Mouse (Mus musculus) neural tube, embryonic 13.5 days (tissue): ENCODE results near the gene Cabin1. TPM values are rescaled to one million over a fixed set of nuclear protein-coding genes. Genes with fewer than 3 reads are reported as not detected.

Experiments
- ATAC-seq: fragments of 200-750 bp; cut with Nextera tagmentation; 2 replicates; pipeline ENCODE4 v1.8.0; 2017; ENCODE audit warnings: low read depth, mild to moderate bottlenecking, moderate TSS enrichment, moderate library complexity
- H3K27ac ChIP-seq: fragments of 300-500 bp; sonication (generic); replicated peaks from 2 replicates; pipeline ENCODE4 v1.5.1; 2015; ENCODE audit warnings: moderate library complexity, mild to moderate bottlenecking, inconsistent platforms
- H3K27me3 ChIP-seq: fragments of 300-500 bp; sonication (generic); 2 replicates; pipeline ENCODE4 v1.6.1; 2015; ENCODE audit warnings: mild to moderate bottlenecking, inconsistent platforms
- H3K36me3 ChIP-seq: fragments of 300-500 bp; sonication (generic); 2 replicates; pipeline ENCODE4 v1.6.1; 2015; ENCODE audit warnings: mild to moderate bottlenecking, inconsistent platforms
- H3K4me1 ChIP-seq: fragments of 300-500 bp; sonication (generic); replicated peaks from 2 replicates; pipeline ENCODE4 v1.6.1; 2015; ENCODE audit warnings: inconsistent platforms
- H3K4me2 ChIP-seq: fragments of 300-500 bp; sonication (generic); 2 replicates; pipeline ENCODE4 v1.6.1; 2015; ENCODE audit warnings: inconsistent platforms, mild to moderate bottlenecking, moderate library complexity
- H3K4me3 ChIP-seq: fragments of 300-500 bp; sonication (generic); 2 replicates; pipeline ENCODE4 v1.5.1; 2015; ENCODE audit warnings: mild to moderate bottlenecking, inconsistent platforms
- H3K9ac ChIP-seq: fragments of 300-500 bp; sonication (generic); 2 replicates; pipeline ENCODE4 v1.6.1; 2015; ENCODE audit warnings: moderate library complexity, mild to moderate bottlenecking, inconsistent platforms
- H3K9me3 ChIP-seq: fragments of 300-500 bp; sonication (generic); 2 replicates; pipeline ENCODE4 v1.6.1; 2016; ENCODE audit warnings: inconsistent platforms
- WGBS: fragments of 180-500 bp; shearing (Covaris S2); methylation state at CpG from one replicate; pipeline ENCODE4 v1.1.7; 2015; 5-methylcytosine and 5-hydroxymethylcytosine counted together
- polyA plus RNA-seq: library from polyadenylated mRNA; unstranded; fragments of >200 nt; fragmentation: Nextera tagmentation; extraction: Ambion mirVana; gene quantifications from 2 replicates; pipeline ENCODE4 v1.2.1, GENCODE M21; 2015

The Cabin1 gene
- polyA plus RNA-seq, 1 experiment from 2014 or later: 31.9 TPM

GRCm38 (mm10) chr10:75694567-75694966 is 69.6 kb downstream of the Cabin1 start:
- Histone ChIP-seq H3K9ac (no peak overlapping the region), H3K4me2 (no peak overlapping the region), H3K4me3 (no peak overlapping the region), H3K36me3 (peaks cover 94% of the 10 kb centered on the region), H3K27me3 (no peaks in the 10 kb centered on the region), H3K9me3 (no peaks in the 10 kb centered on the region), H3K4me1 (no peaks in the 10 kb centered on the region), H3K27ac (no peak overlapping the region)
- WGBS: 95% methylated on average over 9 of the region's 9 CpGs
- no peak for ATAC-seq

GRCm38 (mm10) chr10:75693451-75694233 is 70.5 kb downstream of the Cabin1 start:
- no peak overlapping the region for H3K4me2 ChIP-seq
- H3K36me3 ChIP-seq: peaks cover 94% of the 10 kb centered on the region
- WGBS: 91% methylated on average over 11 of the region's 11 CpGs
- H3K4me3 ChIP-seq: no peak overlapping the region
- no peaks in the 10 kb centered on the region for H3K4me1 ChIP-seq
- no peak overlapping the region for H3K9ac ChIP-seq
- ATAC-seq: no peak
- no peaks in the 10 kb centered on the region for H3K9me3 ChIP-seq
- H3K27ac ChIP-seq: no peak overlapping the region
- H3K27me3 ChIP-seq: no peaks in the 10 kb centered on the region

GRCm38 (mm10) chr10:75688598-75688997 is 75.5 kb downstream of the Cabin1 start:
- no peak overlapping the region for H3K4me2 ChIP-seq
- peaks cover 16% of the 10 kb centered on the region for H3K4me1 ChIP-seq
- H3K36me3 ChIP-seq: peaks cover 63% of the 10 kb centered on the region
- ATAC-seq: no peak
- H3K27ac ChIP-seq: no peak overlapping the region
- 86% methylated on average over 2 of the region's 2 CpGs for WGBS
- no peaks in the 10 kb centered on the region for H3K9me3 ChIP-seq
- H3K27me3 ChIP-seq: no peaks in the 10 kb centered on the region
- H3K9ac ChIP-seq: no peak overlapping the region
- no peak overlapping the region for H3K4me3 ChIP-seq

- Histone ChIP-seq H3K4me1 (peaks cover 20% of the 10 kb centered on the region), H3K4me3 (no peak overlapping the region), H3K9me3 (no peaks in the 10 kb centered on the region), H3K9ac (no peak overlapping the region), H3K27me3 (no peaks in the 10 kb centered on the region), H3K36me3 (peaks cover 58% of the 10 kb centered on the region), H3K4me2 (no peak overlapping the region), H3K27ac (no peak overlapping the region)
- ATAC-seq: no peak
- WGBS: 89% methylated on average over 4 of the region's 4 CpGs
Observed at GRCm38 (mm10) chr10:75686724-75687123, 77.4 kb downstream of the Cabin1 start.

- Histone ChIP-seq H3K36me3 (peaks cover 60% of the 10 kb centered on the region), H3K4me3 (no peak overlapping the region), H3K27me3 (no peaks in the 10 kb centered on the region), H3K4me1 (peaks cover 20% of the 10 kb centered on the region), H3K4me2 (no peak overlapping the region), H3K9me3 (no peaks in the 10 kb centered on the region), H3K9ac (0 out of 2 replicates have a peak overlapping the region, but pooled peaks have one; percentile 26), H3K27ac (peak overlapping the region; percentile 69)
- 47% methylated on average over 12 of the region's 12 CpGs for WGBS
- ATAC-seq: peak; percentile 94
Observed at GRCm38 (mm10) chr10:75684035-75685004, 79.8 kb downstream of the Cabin1 start.

GRCm38 (mm10) chr10:75680574-75681001 is 83.6 kb downstream of the Cabin1 start:
- H3K9me3 ChIP-seq: no peaks in the 10 kb centered on the region
- H3K4me1 ChIP-seq: peaks cover 20% of the 10 kb centered on the region
- no peak overlapping the region for H3K4me3 ChIP-seq
- H3K9ac ChIP-seq: no peak overlapping the region
- H3K27ac ChIP-seq: no peak overlapping the region
- H3K27me3 ChIP-seq: no peaks in the 10 kb centered on the region
- WGBS: 94% methylated on average over 10 of the region's 10 CpGs
- no peak overlapping the region for H3K4me2 ChIP-seq
- no peak for ATAC-seq
- peaks cover 58% of the 10 kb centered on the region for H3K36me3 ChIP-seq

GRCm38 (mm10) chr10:75679204-75679603 is 84.9 kb downstream of the Cabin1 start:
- Histone ChIP-seq H3K4me3 (no peak overlapping the region), H3K9ac (no peak overlapping the region), H3K27me3 (no peaks in the 10 kb centered on the region), H3K36me3 (peaks cover 66% of the 10 kb centered on the region), H3K27ac (no peak overlapping the region), H3K4me2 (no peak overlapping the region), H3K9me3 (no peaks in the 10 kb centered on the region), H3K4me1 (peaks cover 10% of the 10 kb centered on the region)
- no peak for ATAC-seq
- 75% methylated on average over 6 of the region's 6 CpGs for WGBS

- H3K9me3 ChIP-seq: no peaks in the 10 kb centered on the region
- WGBS: 92% methylated on average over 5 of the region's 5 CpGs
- ATAC-seq: no peak
- no peaks in the 10 kb centered on the region for H3K27me3 ChIP-seq
- no peaks in the 10 kb centered on the region for H3K4me1 ChIP-seq
- H3K4me3 ChIP-seq: no peak overlapping the region
- H3K9ac ChIP-seq: no peak overlapping the region
- no peak overlapping the region for H3K4me2 ChIP-seq
- H3K36me3 ChIP-seq: peaks cover 59% of the 10 kb centered on the region
- no peak overlapping the region for H3K27ac ChIP-seq
Observed at GRCm38 (mm10) chr10:75677989-75678388, 86.2 kb downstream of the Cabin1 start.

GRCm38 (mm10) chr10:75677571-75677970 is 86.6 kb downstream of the Cabin1 start:
- Histone ChIP-seq H3K4me3 (no peak overlapping the region), H3K4me1 (no peaks in the 10 kb centered on the region), H3K9me3 (no peaks in the 10 kb centered on the region), H3K36me3 (peaks cover 56% of the 10 kb centered on the region), H3K9ac (no peak overlapping the region), H3K27ac (no peak overlapping the region), H3K4me2 (no peak overlapping the region), H3K27me3 (no peaks in the 10 kb centered on the region)
- no peak for ATAC-seq
- WGBS: 92% methylated on average over 2 of the region's 2 CpGs

GRCm38 (mm10) chr10:75676819-75677565 is 87.1 kb downstream of the Cabin1 start:
- peaks cover 54% of the 10 kb centered on the region for H3K36me3 ChIP-seq
- 80% methylated on average over 7 of the region's 7 CpGs for WGBS
- H3K27ac ChIP-seq: no peak overlapping the region
- no peak overlapping the region for H3K4me3 ChIP-seq
- ATAC-seq: no peak
- no peaks in the 10 kb centered on the region for H3K9me3 ChIP-seq
- no peaks in the 10 kb centered on the region for H3K27me3 ChIP-seq
- no peak overlapping the region for H3K9ac ChIP-seq
- no peaks in the 10 kb centered on the region for H3K4me1 ChIP-seq
- H3K4me2 ChIP-seq: no peak overlapping the region

GRCm38 (mm10) chr10:75676286-75676685 is 87.9 kb downstream of the Cabin1 start:
- no peaks in the 10 kb centered on the region for H3K27me3 ChIP-seq
- peaks cover 54% of the 10 kb centered on the region for H3K36me3 ChIP-seq
- H3K4me1 ChIP-seq: no peaks in the 10 kb centered on the region
- H3K9ac ChIP-seq: no peak overlapping the region
- no peak overlapping the region for H3K4me2 ChIP-seq
- H3K27ac ChIP-seq: no peak overlapping the region
- WGBS: 87% methylated on average over 2 of the region's 2 CpGs
- no peak for ATAC-seq
- no peaks in the 10 kb centered on the region for H3K9me3 ChIP-seq
- no peak overlapping the region for H3K4me3 ChIP-seq
